Mouse (Mus musculus) hindbrain, embryonic 11.5 days (tissue): ENCODE measurements at regions not wholly inside any gene's neighbourhood (a gene's known extent, or its start where the extent isn't known, plus 50 kb on each side); places are given as distances from the start of the nearest gene placed in this dataset.
A peak's percentile ranks its signal among the peaks of the same experiment; 100 is the strongest.

Source experiments
- ATAC-seq: fragments of 200-750 bp; cut with Nextera tagmentation; 2 replicates; pipeline ENCODE4 v1.8.0; 2017; ENCODE audit warnings: mild to moderate bottlenecking, moderate TSS enrichment, moderate library complexity; ENCODE audit not compliant: low FRiP score
- DNase-seq: peaks from one replicate; pipeline ENCODE4 v3.0.0-alpha.2; 2015; ENCODE audit warnings: low spot score
- H3K27ac ChIP-seq: fragments of 300-500 bp; sonication (generic); 2 replicates; pipeline ENCODE4 v1.5.1; 2014; ENCODE audit warnings: mild to moderate bottlenecking, low read depth, low read length
- H3K27me3 ChIP-seq: fragments of 300-500 bp; sonication (generic); 2 replicates; pipeline ENCODE4 v1.6.1; 2014; ENCODE audit warnings: mild to moderate bottlenecking, low read length, moderate library complexity, mixed read lengths; ENCODE audit not compliant: control insufficient read depth, insufficient read depth
- H3K36me3 ChIP-seq: fragments of 300-500 bp; sonication (generic); 2 replicates; pipeline ENCODE4 v1.6.1; 2014; ENCODE audit warnings: mild to moderate bottlenecking, low read length, moderate library complexity, mixed read lengths; ENCODE audit not compliant: control insufficient read depth, insufficient read depth
- H3K4me1 ChIP-seq: fragments of 300-500 bp; sonication (generic); replicated peaks from 2 replicates; pipeline ENCODE4 v1.6.1; 2014; ENCODE audit warnings: low read length, mixed read lengths; ENCODE audit not compliant: control insufficient read depth, insufficient read depth
- H3K4me2 ChIP-seq: fragments of 300-500 bp; sonication (generic); replicated peaks from 2 replicates; pipeline ENCODE4 v1.6.1; 2014; ENCODE audit warnings: mild to moderate bottlenecking, low read depth, low read length
- H3K4me3 ChIP-seq: fragments of 300-500 bp; sonication (generic); 2 replicates; pipeline ENCODE4 v1.5.1; 2014; ENCODE audit warnings: low read depth, low read length
- H3K9ac ChIP-seq: fragments of 300-500 bp; sonication (generic); 2 replicates; pipeline ENCODE4 v1.6.1; 2014; ENCODE audit warnings: low read depth, low read length
- H3K9me3 ChIP-seq: fragments of 300-500 bp; sonication (generic); 2 replicates; pipeline ENCODE4 v1.6.1; 2016; ENCODE audit warnings: low read length; ENCODE audit not compliant: control insufficient read depth
- WGBS: fragments of 180-500 bp; shearing (Covaris S2); extraction: QIAGEN DNeasy Blood & Tissue Kit; methylation state at CpG from one replicate; pipeline ENCODE4 v1.1.7; 2014; 5-methylcytosine and 5-hydroxymethylcytosine counted together

- H3K4me2 ChIP-seq = no peak overlapping the region
- no peaks in the 10 kb centered on the region for H3K27me3 ChIP-seq
- H3K36me3 ChIP-seq = no peaks in the 10 kb centered on the region
- no peak overlapping the region for H3K4me3 ChIP-seq
- ATAC-seq (peak; percentile 85), DNase-seq (peak; percentile 34)
- 0 out of 2 replicates have a peak, but pooled peaks cover 2% of the 10 kb centered on the region for H3K4me1 ChIP-seq
- H3K9me3 ChIP-seq = no peaks in the 10 kb centered on the region
- 27% methylated on average over 9 of the region's 9 CpGs for WGBS
- no peak overlapping the region for H3K9ac ChIP-seq
- H3K27ac ChIP-seq = no peak overlapping the region
Observed at GRCm38 (mm10) chr8:96244549-96245152, 356.3 kb upstream of the Got2 start.

GRCm38 (mm10) chr8:96238406-96238805 lies 350.1 kb upstream of the Got2 start:
- no peaks in the 10 kb centered on the region for H3K27me3 ChIP-seq
- no peak for DNase-seq

GRCm38 (mm10) chr8:96237940-96238339 lies 349.6 kb upstream of the Got2 start:
- Histone ChIP-seq H3K9me3 (no peaks in the 10 kb centered on the region), H3K27me3 (no peaks in the 10 kb centered on the region), H3K36me3 (no peaks in the 10 kb centered on the region), H3K27ac (no peak overlapping the region), H3K9ac (no peak overlapping the region), H3K4me2 (no peak overlapping the region), H3K4me1 (no peaks in the 10 kb centered on the region), H3K4me3 (no peak overlapping the region)
- 89% methylated on average over 3 of the region's 3 CpGs for WGBS
- no peak for DNase-seq
- ATAC-seq = no peak

More at GRCm38 (mm10) chr8:96238406-96238805, 350.1 kb upstream of the Got2 start:
- H3K9ac ChIP-seq = no peak overlapping the region
- no peaks in the 10 kb centered on the region for H3K4me1 ChIP-seq
- H3K9me3 ChIP-seq = no peaks in the 10 kb centered on the region
- no peak for ATAC-seq
- no peak overlapping the region for H3K27ac ChIP-seq
- H3K4me2 ChIP-seq = no peak overlapping the region
- H3K36me3 ChIP-seq = no peaks in the 10 kb centered on the region
- no peak overlapping the region for H3K4me3 ChIP-seq

GRCm38 (mm10) chr8:96230412-96230811 lies 342.1 kb upstream of the Got2 start:
- Histone ChIP-seq H3K9ac (no peak overlapping the region), H3K4me3 (no peak overlapping the region), H3K4me1 (no peaks in the 10 kb centered on the region), H3K4me2 (no peak overlapping the region), H3K27ac (no peak overlapping the region), H3K27me3 (no peaks in the 10 kb centered on the region), H3K9me3 (no peaks in the 10 kb centered on the region), H3K36me3 (no peaks in the 10 kb centered on the region)
- 41% methylated on average over 4 of the region's 4 CpGs for WGBS
- ATAC-seq (no peak), DNase-seq (peak; percentile 65)
